Mouse (Mus musculus): ENCODE measurements at regions not wholly inside any gene's neighbourhood (a gene's known extent, or its start where the extent isn't known, plus 50 kb on each side); places are given as distances from the start of the nearest gene placed in this dataset.
A peak's percentile ranks its signal among the peaks of the same experiment; 100 is the strongest.
"Not testable (repeated sequence)": the region's sequence is repeated elsewhere in the genome, so short reads cannot be mapped to it uniquely, and the experiment has no call there.

DNA sequence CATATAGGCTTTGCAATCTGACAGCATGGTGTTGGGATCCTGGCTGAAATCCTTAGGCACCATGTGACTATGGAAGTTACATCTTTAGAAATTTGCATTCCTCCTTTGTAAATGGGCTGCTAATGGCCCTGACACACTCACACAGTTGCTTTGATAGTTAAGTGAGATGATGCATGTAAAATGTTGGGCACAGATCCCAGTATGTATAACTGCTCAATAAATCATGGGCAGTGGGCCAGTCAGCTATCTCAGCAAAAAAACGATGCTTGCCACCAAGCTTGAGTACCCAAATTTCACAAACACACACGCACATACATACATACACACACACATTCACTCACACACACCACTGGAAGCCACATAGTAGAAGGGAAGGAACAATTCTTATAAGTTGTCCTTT lies 159.5 kb upstream of the Castor2 start:
- DNase-seq, result no peak
- intact Hi-C loops (cut with DNase I), result no loop called here

DNA sequence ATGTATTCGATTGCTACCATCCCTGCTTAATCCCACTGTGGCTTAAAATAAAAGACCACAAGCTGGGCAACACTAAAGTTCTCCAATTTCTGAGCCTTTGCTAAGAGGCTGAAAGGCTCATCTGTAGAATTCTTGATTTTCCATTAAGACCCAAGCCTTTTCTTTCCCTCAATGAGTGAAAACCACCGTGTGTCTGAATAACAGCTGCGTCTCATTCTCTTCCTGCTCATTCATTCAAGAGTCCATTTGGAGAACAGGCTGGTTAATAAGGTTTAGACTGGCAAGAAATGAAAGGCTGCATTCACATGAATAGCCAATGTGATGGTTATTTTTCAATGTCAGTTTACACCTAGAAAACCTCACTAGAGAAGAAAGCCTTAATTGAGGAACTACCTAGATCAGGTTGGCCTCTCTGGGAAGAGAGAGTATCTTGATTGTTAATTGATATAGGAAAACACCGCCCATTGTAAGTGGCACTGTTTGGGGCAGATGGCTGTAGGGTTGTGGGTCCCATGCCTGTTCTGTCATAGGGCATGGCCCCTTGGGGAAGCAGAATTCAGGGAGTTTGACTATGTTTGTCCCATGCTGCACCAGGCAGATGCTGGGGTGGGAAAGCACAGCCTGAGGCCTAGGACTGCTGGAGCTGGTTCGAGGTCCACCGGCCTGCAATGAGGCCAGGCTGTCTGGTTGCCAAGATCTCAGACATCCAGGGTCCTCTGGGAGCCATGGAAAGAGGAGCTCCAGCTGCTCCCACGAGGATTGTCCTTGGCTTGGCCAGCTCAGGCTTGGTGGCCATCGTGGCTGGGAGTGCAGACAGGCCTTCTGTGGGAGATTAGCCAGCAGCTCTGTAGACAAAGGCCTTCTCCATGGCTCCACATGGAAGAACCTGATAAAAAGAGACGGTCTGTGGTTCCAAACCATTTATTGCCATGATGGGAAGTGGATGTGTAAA lies 161.3 kb upstream of the Castor2 start:
- intact Hi-C loops (cut with DNase I), result no loop called here
- no peak for DNase-seq

DNA sequence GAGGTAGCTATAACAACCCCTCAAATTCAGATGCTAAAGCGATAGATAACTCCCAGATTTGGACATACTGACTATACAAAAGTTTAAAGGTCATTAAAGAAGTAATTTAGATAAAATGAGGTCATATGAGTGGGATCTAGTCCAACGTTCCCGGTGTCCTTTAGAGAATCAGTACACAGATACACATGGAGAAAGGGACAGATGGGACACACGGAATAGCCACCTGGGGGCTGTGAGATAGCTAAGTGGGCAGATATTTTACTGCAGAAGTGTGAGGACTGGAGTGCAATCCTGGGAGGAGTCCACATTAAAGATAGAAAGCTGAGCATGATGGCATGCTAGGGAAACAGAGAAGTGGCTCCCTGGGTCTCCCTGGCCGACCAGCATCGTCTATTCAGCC lies 164.1 kb upstream of the Castor2 start:
- intact Hi-C loops (cut with DNase I), result no loop called here
- DNase-seq, result no peak

DNA sequence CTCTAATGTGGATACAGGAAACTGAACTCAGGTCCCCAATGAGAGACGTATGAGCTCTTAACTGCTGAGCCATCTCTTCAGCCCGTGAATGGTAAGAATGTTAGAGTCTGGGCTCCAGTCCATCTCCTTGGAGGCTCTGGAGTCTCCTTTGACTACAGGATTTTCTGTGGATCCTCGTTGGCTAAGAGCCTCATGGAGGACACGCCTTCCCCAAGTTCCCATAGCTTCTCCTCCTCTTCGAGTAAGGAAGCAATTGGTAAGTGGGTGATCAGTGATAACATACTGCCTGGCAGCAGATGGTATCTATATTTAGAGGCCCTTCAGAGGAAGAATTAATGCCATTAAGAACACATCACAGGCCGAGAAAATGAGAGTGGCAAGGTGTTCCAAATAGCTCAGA lies 164.5 kb upstream of the Castor2 start:
- intact Hi-C loops (cut with DNase I), result no loop called here
- DNase-seq, result no peak

DNA sequence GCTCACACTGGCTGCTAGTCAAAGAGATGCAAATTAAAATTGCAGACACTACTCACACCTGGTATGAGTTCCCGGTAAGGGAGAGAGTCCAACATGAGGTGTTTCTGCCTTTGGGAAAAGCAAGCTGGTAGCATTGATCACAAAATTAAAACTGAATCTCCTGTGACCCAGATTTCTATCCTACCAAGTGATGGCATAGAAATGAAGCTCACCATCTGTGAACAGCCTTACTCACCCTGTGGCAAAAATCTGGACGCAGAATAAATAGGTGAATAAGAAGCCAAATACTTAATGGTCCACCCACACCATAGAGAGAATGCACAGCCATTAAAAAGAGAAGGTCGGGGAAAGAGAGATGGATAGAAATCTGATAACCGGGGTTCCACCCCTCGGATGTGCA lies 169.4 kb upstream of the Castor2 start:
- intact Hi-C loops (cut with DNase I), result no loop called here
- no peak for DNase-seq

DNA sequence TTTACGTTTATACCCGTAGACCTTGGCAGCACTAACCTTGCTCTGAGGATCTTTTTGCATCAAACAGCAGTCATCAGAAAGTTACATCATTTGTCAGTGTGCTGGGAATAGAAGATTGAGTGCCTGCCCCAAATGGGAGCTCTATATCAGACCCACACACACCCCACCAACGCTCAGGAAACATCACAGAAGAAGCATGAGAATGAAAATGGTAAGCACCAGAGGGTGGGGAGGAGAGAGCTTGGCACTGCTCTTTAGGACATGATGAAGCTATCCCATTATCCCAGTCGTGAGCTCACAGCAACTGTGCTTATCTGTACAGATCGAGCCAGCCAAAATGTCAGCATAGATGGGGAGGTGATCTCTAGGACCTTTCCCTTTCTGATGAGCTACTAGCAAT lies 172.5 kb upstream of the Castor2 start:
- intact Hi-C loops (cut with DNase I), result no loop called here
- no peak for DNase-seq

DNA sequence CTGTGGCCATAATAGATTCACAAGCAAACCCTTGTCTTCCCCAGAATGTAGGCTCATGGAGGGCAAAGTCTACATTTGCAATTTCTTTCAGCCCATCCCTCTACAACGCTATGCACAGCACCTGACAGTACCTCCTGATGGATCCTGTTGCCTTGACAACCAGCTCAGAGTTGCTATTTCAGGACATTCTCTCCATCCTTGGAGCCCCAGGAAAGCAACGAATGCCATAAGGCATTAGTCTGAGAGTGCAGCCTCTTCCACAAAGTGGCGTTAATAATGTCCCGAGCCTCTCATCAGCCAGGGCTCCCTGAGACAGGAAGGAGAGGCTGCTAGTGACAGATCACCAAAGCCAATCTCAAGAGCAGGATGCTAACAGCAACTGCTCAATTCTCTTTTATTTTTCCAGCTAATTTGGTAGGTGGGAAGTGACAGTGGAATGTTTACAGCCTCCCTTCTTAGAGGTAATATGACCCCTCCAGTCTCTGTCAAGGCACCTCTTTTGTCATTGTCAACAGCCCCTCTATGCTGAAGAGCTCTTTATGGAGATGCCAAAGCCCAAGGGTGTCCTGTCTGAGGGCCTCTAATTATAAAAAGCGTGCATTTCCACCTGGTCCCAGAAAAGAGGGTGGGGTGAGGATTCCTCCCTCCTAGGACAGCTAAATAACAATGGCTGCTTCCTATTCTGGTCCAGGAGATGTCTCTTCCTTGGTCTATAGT lies 174.2 kb upstream of the Castor2 start:
- intact Hi-C loops (cut with DNase I), result no loop called here
- DNase-seq, result no peak

DNA sequence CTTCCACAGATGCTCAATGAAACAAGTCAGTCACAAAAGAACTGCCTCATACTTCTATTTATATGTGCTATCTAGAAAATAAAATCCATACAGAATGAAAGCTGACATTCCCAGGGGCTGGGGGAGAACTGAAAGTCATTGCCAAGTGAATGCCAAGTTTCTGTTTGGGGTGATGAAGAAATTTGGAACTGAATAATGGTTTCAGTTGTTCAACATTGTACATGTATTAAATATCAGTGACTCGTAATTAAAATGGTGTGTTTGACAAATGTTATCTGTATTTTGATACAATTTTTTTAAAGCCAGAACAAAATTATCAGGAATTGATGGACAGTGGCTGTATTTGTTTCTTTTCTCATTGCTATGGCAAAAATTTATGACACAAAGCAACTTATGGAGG lies 177.3 kb upstream of the Castor2 start:
- DNase-seq, result no peak
- intact Hi-C loops (cut with DNase I), result no loop called here

DNA sequence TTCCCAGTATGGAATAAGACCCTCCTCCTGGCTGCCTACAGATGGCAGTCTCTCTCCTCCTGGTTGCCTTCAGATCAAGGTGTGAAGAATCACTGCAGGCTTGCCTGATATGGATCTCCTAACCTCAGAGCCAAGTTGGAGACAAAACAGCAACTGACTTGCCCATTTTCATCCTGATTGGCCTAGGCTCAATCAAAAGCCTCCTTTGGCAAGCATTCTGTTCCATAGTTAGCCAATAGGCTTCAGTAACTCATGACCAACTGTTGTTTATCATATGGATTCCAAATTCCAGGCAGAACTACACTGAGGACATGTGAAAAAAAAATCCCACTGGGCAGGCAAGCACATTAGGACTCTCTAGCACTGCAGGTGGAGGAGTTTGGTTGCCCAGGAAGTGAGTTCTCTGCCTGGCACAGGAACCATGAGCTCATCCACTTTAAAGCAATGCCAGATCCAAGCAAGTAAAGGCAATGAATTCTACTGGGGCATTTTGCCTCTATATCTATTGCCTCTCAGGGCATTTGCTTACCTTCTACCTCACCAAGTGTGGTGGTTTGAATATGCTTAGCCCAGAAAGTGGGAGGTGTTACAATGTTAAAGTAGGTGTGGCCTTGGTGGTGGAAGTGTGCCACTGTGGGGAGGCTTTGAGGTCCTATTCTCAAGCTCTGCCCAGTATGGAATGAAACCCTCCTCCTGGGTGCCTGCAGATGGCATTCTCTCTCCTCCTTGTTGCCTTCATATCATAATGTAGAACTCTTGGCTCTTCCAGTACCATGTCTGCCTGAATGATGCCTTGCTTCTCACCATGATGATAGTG lies 183.6 kb upstream of the Castor2 start:
- intact Hi-C loops (cut with DNase I), result no loop called here
- DNase-seq, result no peak

DNA sequence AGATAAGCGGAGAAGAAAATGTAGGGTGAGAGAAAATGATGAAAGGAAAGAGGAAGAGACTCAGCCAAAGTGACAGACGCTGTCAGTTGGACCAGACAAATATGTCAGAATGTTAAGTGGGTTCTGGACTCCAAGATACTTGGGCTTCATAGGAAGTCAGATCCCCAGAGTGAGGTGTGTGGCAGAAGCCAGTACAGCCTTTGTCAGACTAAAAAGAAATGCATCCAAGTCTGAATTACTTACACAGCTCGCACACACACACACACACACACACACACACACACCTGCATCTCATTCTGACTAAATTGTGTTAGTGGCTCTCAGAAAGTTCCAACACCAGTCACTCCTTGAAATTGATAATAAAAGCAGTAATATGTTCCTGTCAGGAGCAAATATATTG lies 192.1 kb upstream of the Castor2 start:
- no peak for DNase-seq
- intact Hi-C loops (cut with DNase I), result no loop called here

DNA sequence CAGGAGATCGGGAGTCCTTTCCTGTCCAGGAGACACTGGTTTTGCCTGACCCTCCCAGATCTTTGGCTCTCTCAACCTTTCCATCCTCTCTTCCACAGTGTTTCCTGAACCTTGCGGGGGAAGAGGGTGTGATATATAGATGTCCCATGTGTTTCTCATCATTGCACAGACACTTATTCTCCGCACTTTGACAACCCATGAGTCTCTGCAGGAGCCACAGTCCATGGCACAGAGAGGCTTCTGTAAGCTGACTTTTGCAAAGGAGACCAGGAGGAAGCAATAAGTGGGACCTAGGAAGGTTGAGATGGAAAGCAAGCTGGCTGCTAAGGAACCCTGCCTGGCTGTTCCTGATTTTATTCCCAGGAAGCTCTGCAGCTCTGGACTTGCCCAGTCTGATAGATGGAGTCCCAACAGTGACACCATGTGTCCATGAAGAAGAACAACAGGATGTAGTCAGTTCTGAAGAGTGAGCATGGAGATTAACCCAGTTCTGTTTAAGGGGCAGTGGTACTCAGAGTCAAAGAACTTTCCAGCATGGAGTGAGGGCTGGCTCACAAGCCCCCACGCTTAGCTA lies 201.4 kb upstream of the Castor2 start:
- no peak for DNase-seq
- intact Hi-C loops (cut with DNase I), result no loop called here

DNA sequence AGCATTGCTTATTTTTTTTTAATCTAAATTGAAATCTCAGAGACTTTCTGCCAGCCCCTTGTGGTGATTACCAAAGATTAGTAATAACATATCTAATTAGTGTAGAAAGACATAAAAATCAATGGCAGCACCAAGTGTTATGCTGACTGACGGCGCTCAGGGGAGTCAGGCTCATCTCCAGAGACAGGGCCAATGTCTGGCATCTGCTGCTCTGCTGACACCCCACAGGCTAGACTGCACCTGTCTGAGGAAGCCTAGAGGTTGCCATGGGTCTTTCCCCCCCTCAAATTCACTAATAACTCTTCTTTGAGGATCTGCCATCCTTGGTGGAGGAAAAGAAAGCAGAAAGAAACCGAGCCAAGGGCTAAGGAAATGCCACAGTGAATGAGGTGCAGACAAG lies 208.8 kb upstream of the Castor2 start:
- intact Hi-C loops (cut with DNase I), result no loop called here

DNA sequence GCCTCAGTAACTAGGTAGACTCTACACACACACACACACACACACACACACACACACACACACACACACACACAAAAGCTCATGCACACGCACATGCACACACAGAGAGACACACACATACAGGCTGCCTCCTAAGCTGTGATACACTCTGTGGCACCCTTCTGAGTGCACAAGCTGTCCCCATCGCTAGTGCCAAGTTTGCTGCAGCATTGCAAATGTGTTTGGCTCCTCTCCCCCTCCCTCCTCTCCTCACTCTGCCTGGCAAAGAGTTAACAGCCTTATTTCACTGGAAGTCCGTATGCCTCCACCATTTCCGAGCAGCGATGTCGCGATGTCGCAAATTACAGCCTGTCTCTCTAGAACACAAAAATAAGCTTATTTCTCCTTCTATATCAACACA lies 209.7 kb upstream of the Castor2 start:
- DNase-seq, result no peak
- intact Hi-C loops (cut with DNase I), result loop anchor here (10.0 kb wide), 1 partner anchor 175 kb away; no protein-coding TSS in a partner anchor

More for the DNA sequence above, 208.8 kb upstream of the Castor2 start:
- DNase-seq, result no peak

DNA sequence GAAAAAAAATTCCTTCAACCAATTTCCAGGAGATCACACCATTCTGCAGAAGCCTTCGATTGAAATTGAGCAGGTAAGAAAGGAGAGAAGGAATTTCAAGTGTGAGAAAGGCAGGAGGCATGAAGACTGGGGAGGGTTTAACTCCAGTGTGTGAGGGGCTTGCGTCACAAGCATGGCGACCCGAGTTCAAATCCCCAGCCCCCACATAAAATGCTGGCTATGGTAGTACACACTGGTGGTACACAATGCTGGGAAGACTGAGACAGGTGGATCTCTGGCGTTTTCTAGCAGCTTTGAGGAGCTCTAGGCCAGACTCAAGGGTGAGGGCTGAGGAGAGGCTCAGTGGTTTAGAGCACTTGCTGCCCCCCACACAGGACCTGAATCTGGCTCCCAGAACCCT lies 214.0 kb upstream of the Castor2 start:
- intact Hi-C loops (cut with DNase I), result loop anchor here (10.0 kb wide), 1 partner anchor 179 kb away; no protein-coding TSS in a partner anchor

DNA sequence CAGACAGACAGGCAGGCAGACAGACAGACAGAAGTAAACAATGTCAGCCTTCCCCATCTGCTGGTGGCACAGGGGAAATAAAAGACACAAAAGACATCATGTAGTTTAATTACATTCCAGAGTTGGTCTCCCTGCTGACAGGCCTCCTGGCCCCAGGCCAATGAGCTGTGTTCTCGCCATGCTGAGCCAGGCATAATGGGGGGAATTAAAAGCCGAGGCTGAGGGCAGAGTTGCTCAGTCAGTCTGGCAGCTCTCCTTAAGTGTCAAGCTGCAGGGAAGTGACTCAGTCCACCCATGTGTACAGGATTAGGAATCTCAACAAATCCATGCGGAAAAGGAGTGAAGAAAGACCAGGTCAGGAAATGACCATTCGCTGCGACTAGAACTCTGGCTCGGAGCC lies 214.5 kb upstream of the Castor2 start:
- intact Hi-C loops (cut with DNase I), result loop anchor here (10.0 kb wide), 1 partner anchor 180 kb away; no protein-coding TSS in a partner anchor
- DNase-seq, result peak; percentile 33 to 38

More for the DNA sequence above, 214.0 kb upstream of the Castor2 start:
- DNase-seq, result no peak

DNA sequence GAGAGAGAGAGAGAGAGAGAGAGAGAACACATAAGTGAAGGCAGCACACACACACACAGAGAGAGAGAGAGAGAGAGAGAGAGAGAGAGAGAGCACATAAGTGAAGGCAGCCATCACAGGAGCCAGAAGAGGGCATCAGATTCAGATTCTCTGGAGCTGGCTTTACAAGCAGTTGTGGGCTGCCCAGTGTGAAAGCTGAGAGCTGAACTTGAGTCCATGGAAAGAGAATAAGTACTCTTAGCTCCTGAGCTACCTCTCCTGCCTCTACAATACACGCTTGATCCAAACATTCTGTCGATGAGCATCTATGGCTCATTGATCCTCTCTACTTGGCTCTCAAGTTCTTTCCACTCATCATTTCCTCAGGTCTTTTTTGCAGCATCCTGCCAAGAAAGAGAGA lies 214.9 kb upstream of the Castor2 start:
- no peak for DNase-seq
- intact Hi-C loops (cut with DNase I), result loop anchor here (10.0 kb wide), 1 partner anchor 180 kb away; no protein-coding TSS in a partner anchor

DNA sequence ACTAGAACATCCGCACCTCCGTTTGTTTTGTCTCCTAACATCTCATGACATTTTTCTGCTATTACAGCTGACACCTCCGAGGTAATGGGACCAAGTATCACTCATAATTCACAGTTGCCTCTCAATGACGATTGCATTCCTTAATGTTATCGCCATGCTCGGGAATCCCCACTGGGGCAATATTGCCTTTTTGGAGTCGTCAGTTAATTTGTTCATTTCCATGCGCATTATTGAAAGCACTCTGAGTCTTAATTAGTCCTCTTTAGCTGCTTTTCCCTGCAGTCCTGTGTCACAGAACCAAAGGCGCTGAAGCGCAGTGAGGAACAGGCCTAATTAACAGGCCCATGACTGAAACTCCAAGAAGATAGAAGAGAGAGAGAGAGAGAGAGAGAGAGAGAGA lies 255.0 kb upstream of the Castor2 start:
- no peak for DNase-seq
- intact Hi-C loops (cut with DNase I), result no loop called here

DNA sequence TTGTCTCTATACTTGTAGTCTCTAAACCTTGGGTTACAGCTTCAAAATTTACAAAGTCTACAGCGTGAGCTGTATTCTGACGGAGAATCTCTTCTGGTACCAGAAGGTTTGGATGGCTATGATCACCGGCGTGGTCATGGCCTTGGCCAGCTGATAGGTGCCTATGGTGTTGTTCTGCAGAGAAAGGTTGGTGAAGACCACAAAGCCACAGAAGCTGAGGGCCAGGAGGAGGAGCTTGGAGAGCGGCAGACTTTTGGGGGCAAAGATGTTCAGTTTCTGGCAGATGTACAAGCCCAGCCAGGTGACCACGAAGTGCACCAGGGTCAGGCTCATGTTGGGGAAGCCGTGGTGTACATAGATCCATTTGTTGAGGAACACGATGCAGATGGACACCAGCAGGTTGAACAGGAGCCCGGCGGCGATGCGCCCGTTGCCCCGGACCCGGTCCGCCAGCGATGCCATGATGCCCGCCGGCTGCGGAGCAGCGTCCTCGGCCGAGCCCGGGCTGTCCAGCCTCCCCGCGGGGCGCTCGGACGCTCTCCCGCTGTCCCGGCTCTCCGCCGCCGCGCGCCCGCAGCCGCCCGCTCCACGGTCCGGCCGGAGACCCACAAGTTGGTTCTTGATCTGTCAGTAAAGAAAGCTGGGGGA lies 257.3 kb upstream of the Castor2 start:
- DNase-seq; intact Hi-C loops (cut with DNase I): not testable (repeated sequence)

DNA sequence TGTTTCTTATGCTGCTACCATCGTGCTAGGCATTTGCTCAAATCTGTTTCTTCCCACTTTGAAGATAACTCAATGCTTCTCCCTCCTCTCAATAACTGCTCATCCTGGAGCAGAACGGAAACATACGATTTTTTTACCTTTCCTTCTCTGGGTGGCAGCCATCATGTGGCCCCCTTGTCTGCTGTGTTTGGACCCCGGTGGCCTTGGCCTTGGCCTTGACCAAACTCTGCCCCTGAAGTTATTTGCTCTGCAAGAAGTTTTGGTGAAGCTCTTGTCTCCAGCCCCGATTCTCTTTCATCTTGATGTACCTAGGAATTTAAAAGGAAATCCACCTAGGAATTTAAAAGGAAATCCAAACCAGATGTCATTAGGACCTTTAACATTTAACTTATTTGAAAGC lies 261.2 kb upstream of the Castor2 start:
- no peak for DNase-seq
- intact Hi-C loops (cut with DNase I), result no loop called here

DNA sequence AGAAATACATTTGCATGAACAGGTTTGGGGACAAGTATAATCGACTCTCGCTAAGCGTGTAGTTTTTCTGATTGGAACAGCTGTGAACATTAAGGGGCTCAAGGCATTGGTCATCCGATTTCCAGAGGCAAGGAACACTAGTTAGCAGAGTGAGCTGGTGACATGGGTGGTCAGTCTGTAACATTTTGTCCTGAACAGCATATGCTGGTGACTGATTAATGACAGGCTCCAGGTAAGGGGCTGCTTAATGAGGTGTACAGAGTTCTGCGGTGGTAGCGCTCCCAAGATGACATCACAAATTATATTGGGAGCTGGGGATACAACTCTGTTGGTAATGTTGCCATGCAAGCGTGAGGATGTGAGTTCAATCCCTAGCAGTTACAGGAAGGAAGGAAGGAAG lies 266.3 kb upstream of the Castor2 start:
- intact Hi-C loops (cut with DNase I), result no loop called here
- no peak for DNase-seq
